Mouse (Mus musculus): ENCODE measurements around the gene Ak1. TPM values are rescaled to one million over a fixed set of nuclear protein-coding genes. Genes with fewer than 3 reads are reported as not detected.

The Ak1 gene
- polyA plus RNA-seq, 1 experiment from 2014 or later = 18.6 TPM

- Histone ChIP-seq H3K9ac (ENCODE audit: low read depth, low read length) (no peak overlapping the region; the same call in 1 of the 2 replicates), H3K27me3 (replicated peaks; ENCODE audit: control insufficient read depth, insufficient read depth, low read length) (no peaks in the 10 kb centered on the region), H3K27ac (ENCODE audit: low read length) (peak overlapping the region; percentile 71), H3K4me3 (ENCODE audit: low read length) (no peak overlapping the region), H3K36me3 (ENCODE audit: control insufficient read depth, insufficient read depth, low read length) (no peaks in the 10 kb centered on the region), H3K4me2 (ENCODE audit: low read depth, low read length) (no peak overlapping the region), H3K4me1 (ENCODE audit: control insufficient read depth, insufficient read depth, low read length) (peaks cover 14% of the 10 kb centered on the region), H3K9me3 (ENCODE audit: control insufficient read depth, low read length) (no peaks in the 10 kb centered on the region)
- 45% methylated on average over 12 of the region's 12 CpGs for WGBS
- ATAC-seq = peak; percentile 73
Observed at GRCm38 (mm10) chr2:32655826-32656225, 34.3 kb downstream of the Ak1 start.

- H3K36me3 ChIP-seq (ENCODE audit: control insufficient read depth, insufficient read depth, low read length) = no peaks in the 10 kb centered on the region
- H3K9me3 ChIP-seq (ENCODE audit: control insufficient read depth, low read length) = no peaks in the 10 kb centered on the region
- WGBS = 87% methylated on average over 2 of the region's 2 CpGs
- no peak overlapping the region for H3K27ac ChIP-seq (ENCODE audit: low read length)
- H3K4me2 ChIP-seq (ENCODE audit: low read depth, low read length) = no peak overlapping the region
- ATAC-seq = no peak
- no peak overlapping the region for H3K9ac ChIP-seq (ENCODE audit: low read depth, low read length)
- peaks cover 29% of the 10 kb centered on the region for H3K4me1 ChIP-seq (ENCODE audit: control insufficient read depth, insufficient read depth, low read length)
- no peak overlapping the region for H3K4me3 ChIP-seq (ENCODE audit: low read length)
- no peaks in the 10 kb centered on the region for H3K27me3 ChIP-seq (replicated peaks; ENCODE audit: control insufficient read depth, insufficient read depth, low read length)
Observed at GRCm38 (mm10) chr2:32658873-32659272, 37.3 kb downstream of the Ak1 start.

- Histone ChIP-seq H3K9ac (ENCODE audit: low read depth, low read length) (peak overlapping the region; percentile 22), H3K27ac (ENCODE audit: low read length) (peak overlapping the region; percentile 8), H3K4me2 (ENCODE audit: low read depth, low read length) (no peak overlapping the region), H3K36me3 (ENCODE audit: control insufficient read depth, insufficient read depth, low read length) (no peaks in the 10 kb centered on the region), H3K9me3 (ENCODE audit: control insufficient read depth, low read length) (no peaks in the 10 kb centered on the region), H3K27me3 (replicated peaks; ENCODE audit: control insufficient read depth, insufficient read depth, low read length) (no peaks in the 10 kb centered on the region), H3K4me3 (ENCODE audit: low read length) (no peak overlapping the region), H3K4me1 (ENCODE audit: control insufficient read depth, insufficient read depth, low read length) (peaks cover 17% of the 10 kb centered on the region)
- peak; percentile 67 for ATAC-seq
- 20% methylated on average over 7 of the region's 7 CpGs for WGBS
Observed at GRCm38 (mm10) chr2:32661509-32662107, 40.0 kb downstream of the Ak1 start.

GRCm38 (mm10) chr2:32662291-32662690 lies 40.7 kb downstream of the Ak1 start:
- no peak overlapping the region for H3K4me2 ChIP-seq (ENCODE audit: low read depth, low read length)
- no peaks in the 10 kb centered on the region for H3K36me3 ChIP-seq (ENCODE audit: control insufficient read depth, insufficient read depth, low read length)
- H3K9me3 ChIP-seq (ENCODE audit: control insufficient read depth, low read length) = no peaks in the 10 kb centered on the region
- peaks cover 17% of the 10 kb centered on the region for H3K4me1 ChIP-seq (ENCODE audit: control insufficient read depth, insufficient read depth, low read length)
- WGBS = 34% methylated on average over 5 of the region's 5 CpGs
- no peak overlapping the region for H3K4me3 ChIP-seq (ENCODE audit: low read length)
- peak overlapping the region; percentile 22; the same call in 1 of the 2 replicates for H3K9ac ChIP-seq (ENCODE audit: low read depth, low read length)
- peak overlapping the region; percentile 8 for H3K27ac ChIP-seq (ENCODE audit: low read length)
- H3K27me3 ChIP-seq (replicated peaks; ENCODE audit: control insufficient read depth, insufficient read depth, low read length) = no peaks in the 10 kb centered on the region
- peak; percentile 13; the same call in 1 of the 2 replicates for ATAC-seq

GRCm38 (mm10) chr2:32665345-32665744 lies 43.8 kb downstream of the Ak1 start:
- no peak overlapping the region for H3K27ac ChIP-seq (ENCODE audit: low read length)
- no peaks in the 10 kb centered on the region for H3K36me3 ChIP-seq (ENCODE audit: control insufficient read depth, insufficient read depth, low read length)
- peaks cover 20% of the 10 kb centered on the region for H3K4me1 ChIP-seq (ENCODE audit: control insufficient read depth, insufficient read depth, low read length)
- no peak overlapping the region for H3K4me2 ChIP-seq (ENCODE audit: low read depth, low read length)
- H3K27me3 ChIP-seq (replicated peaks; ENCODE audit: control insufficient read depth, insufficient read depth, low read length) = no peaks in the 10 kb centered on the region
- no peak overlapping the region for H3K9ac ChIP-seq (ENCODE audit: low read depth, low read length)
- no peak for ATAC-seq
- WGBS = 73% methylated on average over 8 of the region's 8 CpGs
- H3K9me3 ChIP-seq (ENCODE audit: control insufficient read depth, low read length) = no peaks in the 10 kb centered on the region
- H3K4me3 ChIP-seq (ENCODE audit: low read length) = no peak overlapping the region

GRCm38 (mm10) chr2:32665853-32666252 lies 44.3 kb downstream of the Ak1 start:
- Histone ChIP-seq H3K27me3 (replicated peaks; ENCODE audit: control insufficient read depth, insufficient read depth, low read length) (no peaks in the 10 kb centered on the region), H3K27ac (ENCODE audit: low read length) (no peak overlapping the region), H3K4me3 (ENCODE audit: low read length) (no peak overlapping the region), H3K9ac (ENCODE audit: low read depth, low read length) (no peak overlapping the region), H3K9me3 (ENCODE audit: control insufficient read depth, low read length) (no peaks in the 10 kb centered on the region), H3K4me1 (ENCODE audit: control insufficient read depth, insufficient read depth, low read length) (peaks cover 20% of the 10 kb centered on the region), H3K4me2 (ENCODE audit: low read depth, low read length) (no peak overlapping the region), H3K36me3 (ENCODE audit: control insufficient read depth, insufficient read depth, low read length) (no peaks in the 10 kb centered on the region)
- WGBS = 69% methylated on average over 6 of the region's 6 CpGs
- no peak for ATAC-seq

- Histone ChIP-seq H3K4me2 (ENCODE audit: low read depth, low read length) (no peak overlapping the region), H3K36me3 (ENCODE audit: control insufficient read depth, insufficient read depth, low read length) (no peaks in the 10 kb centered on the region), H3K9ac (ENCODE audit: low read depth, low read length) (no peak overlapping the region), H3K9me3 (ENCODE audit: control insufficient read depth, low read length) (no peaks in the 10 kb centered on the region), H3K27me3 (replicated peaks; ENCODE audit: control insufficient read depth, insufficient read depth, low read length) (no peaks in the 10 kb centered on the region), H3K27ac (ENCODE audit: low read length) (peak overlapping the region; percentile 63), H3K4me3 (ENCODE audit: low read length) (no peak overlapping the region), H3K4me1 (ENCODE audit: control insufficient read depth, insufficient read depth, low read length) (peaks cover 12% of the 10 kb centered on the region; the same call in 1 of the 2 replicates)
- WGBS = 44% methylated on average over 11 of the region's 11 CpGs
- no peak for ATAC-seq
Observed at GRCm38 (mm10) chr2:32667775-32668174, 46.2 kb downstream of the Ak1 start.

- Histone ChIP-seq H3K9ac (ENCODE audit: low read depth, low read length) (no peak overlapping the region), H3K9me3 (ENCODE audit: control insufficient read depth, low read length) (no peaks in the 10 kb centered on the region), H3K4me1 (ENCODE audit: control insufficient read depth, insufficient read depth, low read length) (peaks cover 15% of the 10 kb centered on the region; the same call in 1 of the 2 replicates), H3K4me2 (ENCODE audit: low read depth, low read length) (no peak overlapping the region), H3K27me3 (replicated peaks; ENCODE audit: control insufficient read depth, insufficient read depth, low read length) (no peaks in the 10 kb centered on the region), H3K27ac (ENCODE audit: low read length) (peak overlapping the region; percentile 63), H3K4me3 (ENCODE audit: low read length) (no peak overlapping the region), H3K36me3 (ENCODE audit: control insufficient read depth, insufficient read depth, low read length) (no peaks in the 10 kb centered on the region)
- 89% methylated on average over 7 of the region's 7 CpGs for WGBS
- ATAC-seq = no peak
Observed at GRCm38 (mm10) chr2:32668176-32668575, 46.6 kb downstream of the Ak1 start.

- H3K4me3 ChIP-seq (ENCODE audit: low read length) = no peak overlapping the region
- 64% methylated on average over 3 of the region's 3 CpGs for WGBS
- H3K9me3 ChIP-seq (ENCODE audit: control insufficient read depth, low read length) = no peaks in the 10 kb centered on the region
- no peak for ATAC-seq
- H3K4me2 ChIP-seq (ENCODE audit: low read depth, low read length) = no peak overlapping the region
- no peaks in the 10 kb centered on the region for H3K27me3 ChIP-seq (replicated peaks; ENCODE audit: control insufficient read depth, insufficient read depth, low read length)
- no peaks in the 10 kb centered on the region for H3K36me3 ChIP-seq (ENCODE audit: control insufficient read depth, insufficient read depth, low read length)
- H3K4me1 ChIP-seq (ENCODE audit: control insufficient read depth, insufficient read depth, low read length) = peaks cover 15% of the 10 kb centered on the region; the same call in 1 of the 2 replicates
- 0 out of 2 replicates have a peak overlapping the region, but pooled peaks have one; percentile 15 for H3K27ac ChIP-seq (ENCODE audit: low read length)
- H3K9ac ChIP-seq (ENCODE audit: low read depth, low read length) = no peak overlapping the region
Observed at GRCm38 (mm10) chr2:32669876-32670275, 48.3 kb downstream of the Ak1 start.

- 91% methylated on average over 9 of the region's 9 CpGs for WGBS
- no peaks in the 10 kb centered on the region for H3K36me3 ChIP-seq (ENCODE audit: control insufficient read depth, insufficient read depth, low read length)
- H3K4me2 ChIP-seq (ENCODE audit: low read depth, low read length) = no peak overlapping the region
- H3K9ac ChIP-seq (ENCODE audit: low read depth, low read length) = no peak overlapping the region
- H3K4me3 ChIP-seq (ENCODE audit: low read length) = no peak overlapping the region
- no peak overlapping the region for H3K27ac ChIP-seq (ENCODE audit: low read length)
- H3K4me1 ChIP-seq (ENCODE audit: control insufficient read depth, insufficient read depth, low read length) = peaks cover 14% of the 10 kb centered on the region; the same call in 1 of the 2 replicates
- H3K9me3 ChIP-seq (ENCODE audit: control insufficient read depth, low read length) = no peaks in the 10 kb centered on the region
- no peaks in the 10 kb centered on the region for H3K27me3 ChIP-seq (replicated peaks; ENCODE audit: control insufficient read depth, insufficient read depth, low read length)
- ATAC-seq = no peak
Observed at GRCm38 (mm10) chr2:32671147-32671546, 49.6 kb downstream of the Ak1 start.

Measured in intestine, embryonic 16.5 days (tissue).